Mouse (Mus musculus): ENCODE measurements at regions not wholly inside any gene's neighbourhood (a gene's known extent, or its start where the extent isn't known, plus 50 kb on each side); places are given as distances from the start of the nearest gene placed in this dataset.

DNA sequence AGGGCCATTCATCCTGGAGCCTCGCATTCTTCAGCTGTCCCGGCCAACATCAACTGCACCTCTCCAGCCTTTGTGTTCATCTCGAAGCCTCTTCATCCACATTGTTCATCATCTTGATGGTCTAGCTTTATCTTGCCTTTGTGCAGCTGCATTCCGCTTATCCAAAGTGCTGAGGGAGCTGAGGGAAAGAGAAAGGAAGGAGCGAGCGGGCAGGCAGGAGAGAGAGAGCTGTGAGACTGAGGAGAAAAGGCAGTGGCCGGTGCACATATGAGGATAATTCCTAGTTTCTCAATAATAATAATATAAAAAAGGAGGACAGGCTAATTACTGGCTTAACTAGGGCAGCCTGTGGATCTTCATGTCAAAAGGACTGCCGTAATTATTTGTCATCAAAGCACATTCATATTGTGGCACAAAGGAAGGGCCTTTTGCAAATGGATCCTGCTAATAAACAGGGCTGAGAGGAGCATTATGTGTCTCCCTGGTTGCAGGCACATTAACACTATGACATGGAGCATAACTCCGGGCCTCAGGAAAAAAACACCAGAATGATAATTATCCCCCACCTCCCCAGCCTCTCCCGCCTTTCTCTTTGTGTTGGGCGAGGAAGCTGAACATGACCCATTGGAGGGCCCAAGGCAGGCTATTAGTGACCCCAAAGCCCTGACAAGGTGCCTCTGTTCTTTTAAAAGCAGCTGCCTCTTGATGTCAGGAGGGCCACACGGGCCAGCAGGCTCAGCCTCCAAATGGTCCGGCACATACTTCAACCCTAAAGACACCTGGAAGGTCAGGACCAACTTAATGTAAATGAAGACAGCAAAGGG, 751.9 kb downstream of the Bcl11a start:
- Histone ChIP-seq H3K27ac (ENCODE audit: low read depth, low read length) (no peak overlapping the region), H3K4me3 (ENCODE audit: low read depth, low read length) (no peak overlapping the region), H3K4me1 (ENCODE audit: insufficient read depth, low read length) (no peaks in the 10 kb centered on the region), H3K9me3 (ENCODE audit: low read length) (no peaks in the 10 kb centered on the region), H3K4me2 (ENCODE audit: low read depth, low read length, poor library complexity, severe bottlenecking) (no peak overlapping the region), H3K27me3 (ENCODE audit: insufficient read depth, low read length) (no peaks in the 10 kb centered on the region), H3K9ac (replicated peaks; ENCODE audit: low read length, poor library complexity, severe bottlenecking) (no peak overlapping the region), H3K36me3 (ENCODE audit: insufficient read depth, low read length) (no peaks in the 10 kb centered on the region)
- TF ChIP-seq CTCF (IDR thresholded peaks at IDR 0.05), result no peak
- DNase-seq (ENCODE audit: low spot score), result no peak
- WGBS, result 43% methylated on average over 13 of the region's 13 CpGs
- ATAC-seq (ENCODE audit: low FRiP score), result no peak

DNA sequence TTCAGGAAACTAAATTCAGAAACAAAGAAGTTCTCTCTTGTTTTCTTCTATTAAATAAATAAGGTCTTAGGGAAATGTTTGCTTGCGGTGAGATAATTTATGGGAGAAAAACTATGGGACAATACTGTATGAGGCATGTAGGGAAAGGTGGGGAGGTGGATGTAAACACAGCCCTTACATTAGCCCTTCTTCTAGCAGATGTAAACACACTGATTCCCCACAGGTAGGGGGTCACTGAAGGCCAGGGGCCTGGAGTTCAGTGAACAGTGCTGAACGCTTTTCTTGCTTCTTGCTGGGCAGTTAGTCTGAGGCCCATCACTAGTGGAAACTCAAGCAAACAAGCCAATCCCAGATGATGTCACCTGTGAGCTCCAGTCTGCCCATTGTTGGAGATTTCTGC, 752.6 kb downstream of the Bcl11a start:
- Histone ChIP-seq H3K27me3 (ENCODE audit: insufficient read depth, low read length) (no peaks in the 10 kb centered on the region), H3K27ac (ENCODE audit: low read depth, low read length) (no peak overlapping the region), H3K4me1 (ENCODE audit: insufficient read depth, low read length) (no peaks in the 10 kb centered on the region), H3K36me3 (ENCODE audit: insufficient read depth, low read length) (no peaks in the 10 kb centered on the region), H3K4me3 (ENCODE audit: low read depth, low read length) (no peak overlapping the region), H3K9me3 (ENCODE audit: low read length) (no peaks in the 10 kb centered on the region), H3K4me2 (ENCODE audit: low read depth, low read length, poor library complexity, severe bottlenecking) (no peak overlapping the region), H3K9ac (replicated peaks; ENCODE audit: low read length, poor library complexity, severe bottlenecking) (no peak overlapping the region)
- TF ChIP-seq CTCF (IDR thresholded peaks at IDR 0.05), result no peak
- no peak for ATAC-seq (ENCODE audit: low FRiP score)
- WGBS, result 85% methylated on average over 2 of the region's 2 CpGs
- no peak for DNase-seq (ENCODE audit: low spot score)

DNA sequence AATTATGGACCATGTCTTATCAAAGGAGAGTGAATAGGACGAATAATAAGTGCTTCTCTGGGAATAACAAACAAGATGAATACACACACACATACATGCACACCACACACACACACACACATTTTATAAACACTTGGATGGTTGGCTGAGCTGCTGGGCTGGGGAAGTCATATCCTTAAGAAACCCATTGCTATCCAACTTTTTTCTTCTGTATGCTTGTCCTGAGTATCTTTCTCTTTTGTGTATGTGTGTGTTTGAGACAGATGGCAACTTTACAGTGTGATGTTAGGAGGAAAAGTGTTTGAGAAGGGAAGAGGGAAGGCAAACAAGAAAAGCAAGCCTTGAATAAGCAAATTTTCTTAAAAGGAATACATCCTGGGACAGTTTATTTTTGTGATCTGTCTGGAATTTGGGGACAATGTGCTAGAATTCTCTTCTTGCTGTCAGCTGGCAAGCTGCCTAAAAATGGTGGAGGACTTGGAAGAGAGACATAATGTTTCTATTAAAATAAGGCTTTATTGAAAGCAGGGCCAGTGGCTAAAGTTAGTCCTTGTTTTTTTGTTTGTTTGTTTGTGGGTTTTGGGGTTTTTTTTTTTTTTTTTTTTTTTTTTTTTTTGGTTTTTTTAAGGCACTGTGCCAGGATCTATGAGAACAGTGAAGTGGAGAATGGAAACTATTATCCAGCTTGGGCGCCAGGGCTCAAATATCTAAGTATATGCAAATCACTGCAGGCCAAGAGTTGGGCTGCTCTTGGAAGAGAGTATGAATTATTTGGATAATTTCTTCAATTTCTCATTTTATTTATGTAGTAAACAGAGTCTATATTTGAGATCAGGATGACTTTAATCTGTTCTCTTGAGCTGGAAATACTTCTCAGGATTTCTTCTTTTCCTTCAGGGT, 766.2 kb downstream of the Bcl11a start:
- TF ChIP-seq CTCF (IDR thresholded peaks at IDR 0.05), result no peak
- WGBS, result 86% methylated on average over 2 of the region's 2 CpGs
- Histone ChIP-seq H3K9ac (replicated peaks; ENCODE audit: low read length, poor library complexity, severe bottlenecking) (no peak overlapping the region), H3K4me3 (ENCODE audit: low read depth, low read length) (no peak overlapping the region), H3K27ac (ENCODE audit: low read depth, low read length) (no peak overlapping the region), H3K36me3 (ENCODE audit: insufficient read depth, low read length) (no peaks in the 10 kb centered on the region), H3K9me3 (ENCODE audit: low read length) (no peaks in the 10 kb centered on the region), H3K27me3 (ENCODE audit: insufficient read depth, low read length) (no peaks in the 10 kb centered on the region), H3K4me2 (ENCODE audit: low read depth, low read length, poor library complexity, severe bottlenecking) (no peak overlapping the region), H3K4me1 (ENCODE audit: insufficient read depth, low read length) (no peaks in the 10 kb centered on the region)
- ATAC-seq (ENCODE audit: low FRiP score) (no peak), DNase-seq (ENCODE audit: low spot score) (no peak)

DNA sequence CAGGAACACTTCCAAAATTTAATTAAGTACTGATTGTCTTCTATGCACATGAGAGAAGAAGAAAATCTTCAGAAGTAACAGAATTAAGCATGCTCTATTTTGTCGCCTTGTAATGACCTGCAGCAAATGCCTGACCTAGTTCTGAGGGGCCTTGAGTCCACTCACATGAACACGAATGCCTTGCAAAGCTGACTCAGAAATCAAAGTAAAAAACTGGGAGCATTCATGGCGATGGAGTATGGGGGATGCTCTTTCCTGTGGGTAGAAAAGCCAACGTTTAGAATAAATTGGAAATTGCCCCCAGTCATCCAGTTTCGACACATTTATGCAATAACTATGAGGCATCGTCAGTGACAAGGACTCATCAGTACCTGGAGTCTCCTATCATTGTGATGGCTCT, 779.1 kb downstream of the Bcl11a start:
- no peak for TF ChIP-seq CTCF (IDR thresholded peaks at IDR 0.05)
- Histone ChIP-seq H3K4me2 (ENCODE audit: low read depth, low read length, poor library complexity, severe bottlenecking) (no peak overlapping the region), H3K36me3 (ENCODE audit: insufficient read depth, low read length) (no peaks in the 10 kb centered on the region), H3K9me3 (ENCODE audit: low read length) (no peaks in the 10 kb centered on the region), H3K9ac (replicated peaks; ENCODE audit: low read length, poor library complexity, severe bottlenecking) (no peak overlapping the region), H3K27me3 (ENCODE audit: insufficient read depth, low read length) (no peaks in the 10 kb centered on the region), H3K27ac (ENCODE audit: low read depth, low read length) (no peak overlapping the region), H3K4me3 (ENCODE audit: low read depth, low read length) (no peak overlapping the region), H3K4me1 (ENCODE audit: insufficient read depth, low read length) (no peaks in the 10 kb centered on the region)
- ATAC-seq (ENCODE audit: low FRiP score) (no peak), DNase-seq (ENCODE audit: low spot score) (no peak)
- WGBS, result 71% methylated on average over 6 of the region's 6 CpGs

DNA sequence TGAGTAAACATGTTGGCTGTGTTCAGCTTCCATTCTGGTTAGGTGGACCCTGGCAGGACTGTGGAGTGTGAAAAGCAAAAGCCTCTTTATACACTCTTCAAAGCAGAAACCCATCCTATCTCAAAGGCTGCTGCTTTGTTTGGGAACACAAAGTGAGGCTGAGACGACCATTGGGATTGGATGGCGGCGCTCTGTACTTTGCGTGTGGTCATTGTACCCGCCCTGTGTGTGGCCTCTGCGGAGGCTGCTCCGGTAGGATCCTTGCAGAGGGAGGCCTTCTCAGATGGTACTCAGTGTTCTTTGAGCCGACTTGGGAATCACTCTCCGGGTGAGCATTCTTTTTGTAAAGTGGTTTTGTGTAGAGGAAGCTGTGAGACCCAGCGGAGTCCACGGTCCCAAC, 786.8 kb downstream of the Bcl11a start:
- TF ChIP-seq CTCF (IDR thresholded peaks at IDR 0.05), result no peak
- no peak for DNase-seq (ENCODE audit: low spot score)
- H3K9me3 ChIP-seq (ENCODE audit: low read length), result no peaks in the 10 kb centered on the region
- no peak for ATAC-seq (ENCODE audit: low FRiP score)
- no peak overlapping the region for H3K9ac ChIP-seq (replicated peaks; ENCODE audit: low read length, poor library complexity, severe bottlenecking)
- no peaks in the 10 kb centered on the region for H3K27me3 ChIP-seq (ENCODE audit: insufficient read depth, low read length)
- no peak overlapping the region for H3K4me2 ChIP-seq (ENCODE audit: low read depth, low read length, poor library complexity, severe bottlenecking)
- no peak overlapping the region for H3K27ac ChIP-seq (ENCODE audit: low read depth, low read length)
- no peak overlapping the region for H3K4me3 ChIP-seq (ENCODE audit: low read depth, low read length)
- H3K36me3 ChIP-seq (ENCODE audit: insufficient read depth, low read length), result no peaks in the 10 kb centered on the region
- H3K4me1 ChIP-seq (ENCODE audit: insufficient read depth, low read length), result no peaks in the 10 kb centered on the region
- WGBS, result 36% methylated on average over 11 of the region's 11 CpGs
